Mouse (Mus musculus) thymus, adult 2 months (tissue): ENCODE data around the gene Scube3.

Experiments
- CTCF ChIP-seq: fragments of 200-500 bp; IDR thresholded peaks from 2 replicates; pipeline ENCODE4 v1.5.1; 2012; ENCODE audit warnings: mild to moderate bottlenecking, control low read depth, low read length, moderate library complexity, borderline replicate concordance; ENCODE audit not compliant: control insufficient read depth, poor library complexity, insufficient read depth; ENCODE audit errors: extremely low read depth
- POLR2A ChIP-seq: fragments of 200-500 bp; IDR thresholded peaks from 2 replicates; pipeline ENCODE4 v1.6.1; 2012; ENCODE audit warnings: mild to moderate bottlenecking, low read length, control low read depth, moderate library complexity; ENCODE audit not compliant: control insufficient read depth, poor library complexity, insufficient read depth; ENCODE audit errors: extremely low read depth

DNA sequence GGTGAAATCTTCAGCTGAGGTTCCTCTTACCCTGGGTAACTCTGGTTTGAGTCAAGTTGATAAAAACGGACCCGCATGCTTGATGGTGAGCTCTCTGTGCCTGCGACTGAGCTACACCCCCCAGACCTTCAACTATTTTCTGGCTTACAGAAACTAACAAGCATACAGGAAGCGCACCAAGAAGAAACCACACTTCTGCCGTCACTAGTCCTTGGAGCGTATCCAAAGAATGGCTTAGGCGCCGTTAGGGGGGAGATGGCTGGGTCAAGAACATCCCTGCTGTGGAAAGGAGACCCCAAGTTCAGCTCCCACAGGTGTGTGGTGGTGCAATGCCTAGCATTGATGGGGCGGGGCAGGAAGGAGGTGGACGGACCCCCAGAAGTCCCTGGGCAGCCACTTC is 45.5 kb upstream of the Scube3 start:
- TF ChIP-seq CTCF = no peak
- TF ChIP-seq POLR2A = no peak
